Mouse (Mus musculus): ENCODE data around the gene Myh11.

The Myh11 gene

GRCm38 (mm10) chr16:14265203-14265920 lies 25.8 kb downstream of the Myh11 start:
- no peak for DNase-seq

GRCm38 (mm10) chr16:14264504-14264903 lies 26.7 kb downstream of the Myh11 start:
- no peak for DNase-seq

- no peak for DNase-seq
Observed at GRCm38 (mm10) chr16:14263241-14263640, 27.9 kb downstream of the Myh11 start.

- no peak for DNase-seq
Observed at GRCm38 (mm10) chr16:14262410-14262809, 28.8 kb downstream of the Myh11 start.

GRCm38 (mm10) chr16:14258856-14259255 lies 32.3 kb downstream of the Myh11 start:
- no peak for DNase-seq

GRCm38 (mm10) chr16:14253586-14253985 lies 37.6 kb downstream of the Myh11 start:
- no peak for DNase-seq

GRCm38 (mm10) chr16:14252877-14253276 lies 38.3 kb downstream of the Myh11 start:
- DNase-seq = no peak

- no peak for DNase-seq
Observed at GRCm38 (mm10) chr16:14249913-14250312, 41.3 kb downstream of the Myh11 start.

- no peak for DNase-seq
Observed at GRCm38 (mm10) chr16:14242553-14242952, 48.6 kb downstream of the Myh11 start.

- no peak for DNase-seq
Observed at GRCm38 (mm10) chr16:14242059-14242458, 49.1 kb downstream of the Myh11 start.

GRCm38 (mm10) chr16:14237100-14237723 lies 54.0 kb downstream of the Myh11 start:
- peak; percentile 34 to 56 for DNase-seq

- no peak for DNase-seq
Observed at GRCm38 (mm10) chr16:14215156-14215555, 76.0 kb downstream of the Myh11 start.

- DNase-seq = no peak
Observed at GRCm38 (mm10) chr16:14198798-14199197, 92.4 kb downstream of the Myh11 start.

GRCm38 (mm10) chr16:14195427-14195826 lies 95.7 kb downstream of the Myh11 start:
- DNase-seq = peak; percentile 57 to 66

GRCm38 (mm10) chr16:14194164-14194950 lies 96.8 kb downstream of the Myh11 start:
- no peak for DNase-seq

- DNase-seq = no peak
Observed at GRCm38 (mm10) chr16:14185516-14185915, 105.7 kb downstream of the Myh11 start.

- no peak for DNase-seq
Observed at GRCm38 (mm10) chr16:14183856-14184255, 107.3 kb downstream of the Myh11 start.

- DNase-seq = no peak
Observed at GRCm38 (mm10) chr16:14182360-14182759, 108.8 kb downstream of the Myh11 start.

- no peak for DNase-seq
Observed at GRCm38 (mm10) chr16:14180163-14180733, 110.9 kb downstream of the Myh11 start.

GRCm38 (mm10) chr16:14178041-14178440 lies 113.1 kb downstream of the Myh11 start:
- DNase-seq = no peak

- no peak for DNase-seq
Observed at GRCm38 (mm10) chr16:14169706-14170105, 121.5 kb downstream of the Myh11 start.

- DNase-seq = no peak
Observed at GRCm38 (mm10) chr16:14166490-14166889, 124.7 kb downstream of the Myh11 start.

- DNase-seq = no peak
Observed at GRCm38 (mm10) chr16:14163731-14164130, 127.4 kb downstream of the Myh11 start.
